Mouse (Mus musculus): Measurements from ENCODE around the gene Gm5938. TPM values are rescaled to one million over a fixed set of nuclear protein-coding genes. Genes with fewer than 3 reads are reported as not detected.

The Gm5938 gene
- total RNA-seq (2022): not detected

DNA sequence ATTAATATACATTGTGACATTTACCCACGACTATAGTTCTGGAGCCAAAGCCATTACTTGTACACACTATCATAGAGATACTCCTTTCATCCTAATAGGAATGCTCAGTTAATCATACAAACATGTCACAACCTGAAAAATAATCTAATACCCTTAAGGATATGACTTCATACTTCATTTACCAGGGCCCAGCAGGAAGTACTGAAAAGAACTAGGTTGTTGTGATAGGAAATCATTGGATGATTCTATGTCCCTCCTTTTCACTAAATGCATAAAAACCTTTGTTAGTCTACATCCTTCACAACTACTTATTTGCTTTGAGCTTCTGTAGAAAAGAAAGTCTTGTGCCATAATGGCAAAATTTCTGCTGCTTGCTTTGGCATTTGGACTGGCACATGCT, at the start of gene Gm5938:
TSS of gene Gm5938 (plus strand) at position 301 of the 400 bp plus-strand sequence.
- DNase-seq (ENCODE audit: low spot score in 2 of 2): no peak

DNA sequence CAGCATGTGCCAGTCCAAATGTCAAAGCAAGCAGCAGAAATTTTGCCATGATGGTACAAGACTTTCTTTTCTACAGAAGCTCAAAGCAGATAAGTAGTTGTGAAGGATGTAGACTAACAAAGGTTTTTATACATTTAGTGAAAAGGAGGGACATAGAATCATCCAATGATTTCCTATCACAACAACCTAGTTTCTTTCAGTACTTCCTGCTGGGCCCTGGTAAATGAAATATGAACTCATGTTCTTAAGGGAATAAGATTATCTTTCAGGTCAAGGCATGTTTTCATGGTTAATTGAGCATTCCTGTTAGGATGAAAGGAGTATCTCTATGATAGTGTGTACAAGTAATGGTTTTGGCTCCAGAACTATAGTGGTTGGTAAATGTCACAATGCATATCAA, 34.0 kb upstream of the Gm5938 start, which contains the start of gene Obp1a:
TSS of gene Obp1a (minus strand) at position 101 of the 400 bp plus-strand sequence.
- DNase-seq (ENCODE audit: low spot score in 2 of 2): no peak

Other genes with a start within 250 kb of the Gm5938 start
- gene 5430402E10Rik, start 200.4 kb upstream of the Gm5938 start, total RNA-seq (2022): not detected
- gene Obp1a, start 34.1 kb upstream of the Gm5938 start, total RNA-seq (2022): not detected
- gene Obp1b, start 61.3 kb downstream of the Gm5938 start, total RNA-seq (2022): not detected
- not detected for gene Gm14743, start 120.5 kb downstream of the Gm5938 start, total RNA-seq (2022)
- not detected for gene 4930480E11Rik, start 244.2 kb downstream of the Gm5938 start, total RNA-seq (2022)

Measured in layer of hippocampus, adult 8-10 months (tissue).